Mouse (Mus musculus) forebrain, postnatal 0 days (tissue): ENCODE data around the gene Fhl1. TPM values are rescaled to one million over a fixed set of nuclear protein-coding genes. Genes with fewer than 3 reads are reported as not detected.

Experiments
- ATAC-seq: fragments of 200-750 bp; cut with Nextera tagmentation; 2 replicates; pipeline ENCODE4 v1.8.0; 2017; ENCODE audit warnings: mild to moderate bottlenecking, moderate library complexity
- DNase-seq: peaks from one replicate; pipeline ENCODE4 v3.0.0-alpha.2; 2015
- H3K27ac ChIP-seq: fragments of 300-500 bp; sonication (generic); 2 replicates; pipeline ENCODE4 v1.5.1; 2014; ENCODE audit warnings: low read depth, mild to moderate bottlenecking, antibody characterized with exemption, low read length, moderate library complexity, mixed read lengths
- H3K27me3 ChIP-seq: fragments of 300-500 bp; sonication (generic); 2 replicates; pipeline ENCODE4 v1.6.1; 2014; ENCODE audit warnings: mild to moderate bottlenecking, low read length, mixed read lengths; ENCODE audit not compliant: insufficient read depth
- H3K36me3 ChIP-seq: fragments of 300-500 bp; sonication (generic); 2 replicates; pipeline ENCODE4 v1.6.1; 2014; ENCODE audit warnings: mild to moderate bottlenecking, moderate library complexity; ENCODE audit not compliant: insufficient read depth
- H3K4me1 ChIP-seq: fragments of 300-500 bp; sonication (generic); 2 replicates; pipeline ENCODE4 v1.6.1; 2014; ENCODE audit warnings: antibody characterized with exemption; ENCODE audit not compliant: insufficient read depth
- H3K4me2 ChIP-seq: fragments of 300-500 bp; sonication (generic); 2 replicates; pipeline ENCODE4 v1.6.1; 2014; ENCODE audit warnings: low read depth, mild to moderate bottlenecking, moderate library complexity
- H3K4me3 ChIP-seq: fragments of 300-500 bp; sonication (generic); 2 replicates; pipeline ENCODE4 v1.5.1; 2014; ENCODE audit warnings: low read depth, low read length, mixed read lengths
- H3K9ac ChIP-seq: fragments of 300-500 bp; sonication (generic); 2 replicates; pipeline ENCODE4 v1.6.1; 2014; ENCODE audit warnings: mild to moderate bottlenecking
- H3K9me3 ChIP-seq: fragments of 300-500 bp; sonication (generic); 2 replicates; pipeline ENCODE4 v1.6.1; 2016; ENCODE audit warnings: low read length
- CTCF ChIP-seq: sonication (generic); IDR thresholded peaks from 2 replicates; pipeline ENCODE4 v1.5.1; 2016; ENCODE audit warnings: antibody characterized with exemption, control low read depth, low read depth
- WGBS: fragments of 180-500 bp; shearing (Covaris S2); extraction: QIAGEN DNeasy Blood & Tissue Kit; methylation state at CpG from one replicate; pipeline ENCODE4 v1.1.7; 2014; 5-methylcytosine and 5-hydroxymethylcytosine counted together
- polyA plus RNA-seq: library from polyadenylated mRNA; unstranded; fragments of >200 nt; fragmentation: Nextera tagmentation; extraction: Ambion mirVana; gene quantifications from 2 replicates; pipeline ENCODE4 v1.2.1, GENCODE M21; 2015
- total RNA-seq: library from RNA; depleted of rRNA; stranded (reverse); fragments of >200 nt; gene quantifications from 2 replicates; pipeline ENCODE4 v1.2.3, GENCODE M21; 2014

Fhl1 gene
- total and polyA plus RNA-seq, 2 experiments from 2014 or later, result 157 to 202 TPM

- no peak for ATAC-seq
- Histone ChIP-seq H3K36me3 (no peaks in the 10 kb centered on the region), H3K9ac (no peak overlapping the region), H3K4me3 (no peak overlapping the region), H3K4me1 (no peaks in the 10 kb centered on the region), H3K4me2 (no peak overlapping the region), H3K27ac (no peak overlapping the region), H3K27me3 (no peaks in the 10 kb centered on the region), H3K9me3 (no peaks in the 10 kb centered on the region)
- 78% methylated on average over 3 of the region's 3 CpGs for WGBS
- DNase-seq, result no peak
- TF ChIP-seq CTCF, result no peak
Measured at GRCm38 (mm10) chrX:56701261-56701660, 30.3 kb upstream of the Fhl1 start.

DNA sequence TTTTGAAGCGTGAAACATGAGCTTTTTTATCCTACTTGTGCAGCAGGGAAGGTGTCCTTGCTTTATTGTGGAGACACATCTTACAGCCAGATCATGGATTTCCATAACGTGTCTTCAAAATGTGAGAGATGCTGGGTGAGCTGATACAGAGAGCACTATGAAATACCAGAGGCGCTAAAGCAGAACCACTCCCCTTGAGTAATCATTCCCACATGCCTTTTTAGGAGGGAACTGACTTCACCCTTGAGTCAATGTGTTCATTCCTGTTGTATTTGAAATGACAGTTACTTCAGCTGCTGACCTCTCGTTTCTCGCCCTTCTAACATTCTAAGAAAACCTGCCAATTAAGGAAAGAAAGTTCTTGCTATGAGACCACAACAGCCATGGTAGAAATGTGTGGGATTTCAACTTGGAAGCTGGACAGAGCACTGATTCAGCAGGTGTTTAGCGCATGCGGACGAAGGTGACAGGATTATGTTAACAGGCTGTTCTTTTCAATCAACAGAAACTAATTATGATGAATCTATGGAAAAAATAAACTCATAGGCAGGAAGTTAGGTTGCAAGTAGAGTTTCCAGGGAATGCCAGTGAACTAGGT lies 27.5 kb upstream of the Fhl1 start:
- WGBS, result 87% methylated on average over 8 of the region's 8 CpGs
- H3K36me3 ChIP-seq, result no peaks in the 10 kb centered on the region
- no peaks in the 10 kb centered on the region for H3K9me3 ChIP-seq
- DNase-seq, result no peak
- no peak overlapping the region for H3K4me2 ChIP-seq
- ATAC-seq, result no peak
- H3K27ac ChIP-seq, result no peak overlapping the region
- no peak overlapping the region for H3K4me3 ChIP-seq
- no peaks in the 10 kb centered on the region for H3K27me3 ChIP-seq
- TF ChIP-seq CTCF, result no peak
- no peaks in the 10 kb centered on the region for H3K4me1 ChIP-seq
- H3K9ac ChIP-seq, result no peak overlapping the region

DNA sequence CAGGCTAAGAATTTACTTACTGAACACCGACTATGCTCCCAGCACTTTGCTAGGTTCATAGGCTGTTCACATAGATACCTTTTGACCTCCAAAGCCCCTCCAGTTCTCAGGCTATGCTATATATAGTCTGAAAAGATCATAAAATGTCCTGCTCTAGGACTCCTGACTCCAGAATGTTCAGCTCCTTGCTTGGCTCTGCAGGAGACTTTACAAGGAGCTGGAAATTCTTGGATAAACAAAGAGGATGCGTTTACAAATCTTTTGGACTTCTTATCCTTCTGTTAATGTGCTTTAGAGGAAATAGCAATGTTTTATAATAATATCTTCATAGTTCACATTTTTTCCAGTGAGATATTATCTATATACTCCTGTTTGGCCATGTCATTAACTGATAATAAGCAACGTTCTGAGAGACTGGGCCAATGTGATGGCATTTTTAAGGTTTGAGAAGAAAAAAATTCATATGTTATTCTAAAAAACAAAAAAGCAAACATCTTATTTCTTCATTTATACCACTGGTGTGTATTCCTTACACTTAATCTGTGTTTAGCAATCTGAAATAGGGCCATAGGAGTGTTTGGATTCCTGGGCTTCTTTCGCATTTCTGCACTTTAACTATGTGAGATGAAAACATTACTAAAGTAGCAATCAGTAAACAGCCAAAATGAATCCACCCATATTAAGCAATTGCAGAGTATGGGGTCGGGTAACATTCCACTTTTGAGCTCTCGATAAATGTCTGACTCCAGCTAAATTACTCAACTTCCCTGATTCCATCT lies 22.8 kb upstream of the Fhl1 start:
- WGBS, result 85% methylated on average over 6 of the region's 6 CpGs
- no peak overlapping the region for H3K27ac ChIP-seq
- ATAC-seq (no peak), DNase-seq (no peak)
- H3K4me2 ChIP-seq, result no peak overlapping the region
- H3K4me1 ChIP-seq, result no peaks in the 10 kb centered on the region
- no peak for TF ChIP-seq CTCF
- no peak overlapping the region for H3K9ac ChIP-seq
- no peak overlapping the region for H3K4me3 ChIP-seq
- no peaks in the 10 kb centered on the region for H3K27me3 ChIP-seq
- no peaks in the 10 kb centered on the region for H3K9me3 ChIP-seq
- no peaks in the 10 kb centered on the region for H3K36me3 ChIP-seq

DNA sequence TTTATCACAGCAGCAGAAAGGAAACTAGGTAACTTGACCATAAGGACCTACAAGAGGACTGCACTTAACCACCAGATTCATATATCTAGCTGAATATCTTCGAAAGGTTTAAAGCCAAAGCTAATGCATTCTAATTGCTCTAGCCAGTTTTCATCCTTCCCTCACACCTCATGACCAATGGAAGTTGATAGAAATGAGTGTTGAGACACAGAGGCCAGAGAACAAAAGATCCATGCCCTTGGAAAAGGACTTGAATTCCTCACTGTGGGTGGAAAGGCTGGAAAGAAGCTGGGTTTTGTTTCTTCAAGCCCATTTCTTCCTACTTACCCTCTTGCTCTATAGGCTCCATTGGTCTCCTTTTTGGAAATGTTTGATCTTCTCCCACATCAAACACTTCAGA lies 21.1 kb upstream of the Fhl1 start:
- Histone ChIP-seq H3K27me3 (no peaks in the 10 kb centered on the region), H3K4me1 (no peaks in the 10 kb centered on the region), H3K36me3 (no peaks in the 10 kb centered on the region), H3K4me3 (no peak overlapping the region), H3K9me3 (no peaks in the 10 kb centered on the region), H3K4me2 (no peak overlapping the region), H3K9ac (no peak overlapping the region), H3K27ac (no peak overlapping the region)
- ATAC-seq (no peak), DNase-seq (no peak)
- TF ChIP-seq CTCF, result no peak
- 90% methylated on average over 1 of the region's 1 CpGs for WGBS

GRCm38 (mm10) chrX:56712666-56713065 lies 18.9 kb upstream of the Fhl1 start:
- 58% methylated on average over 1 of the region's 1 CpGs for WGBS
- H3K9ac ChIP-seq, result no peak overlapping the region
- H3K4me1 ChIP-seq, result no peaks in the 10 kb centered on the region
- H3K27ac ChIP-seq, result no peak overlapping the region
- H3K36me3 ChIP-seq, result no peaks in the 10 kb centered on the region
- H3K4me2 ChIP-seq, result no peak overlapping the region
- H3K9me3 ChIP-seq, result no peaks in the 10 kb centered on the region
- no peak for ATAC-seq
- no peak for TF ChIP-seq CTCF
- H3K27me3 ChIP-seq, result no peaks in the 10 kb centered on the region
- no peak for DNase-seq
- H3K4me3 ChIP-seq, result no peak overlapping the region

DNA sequence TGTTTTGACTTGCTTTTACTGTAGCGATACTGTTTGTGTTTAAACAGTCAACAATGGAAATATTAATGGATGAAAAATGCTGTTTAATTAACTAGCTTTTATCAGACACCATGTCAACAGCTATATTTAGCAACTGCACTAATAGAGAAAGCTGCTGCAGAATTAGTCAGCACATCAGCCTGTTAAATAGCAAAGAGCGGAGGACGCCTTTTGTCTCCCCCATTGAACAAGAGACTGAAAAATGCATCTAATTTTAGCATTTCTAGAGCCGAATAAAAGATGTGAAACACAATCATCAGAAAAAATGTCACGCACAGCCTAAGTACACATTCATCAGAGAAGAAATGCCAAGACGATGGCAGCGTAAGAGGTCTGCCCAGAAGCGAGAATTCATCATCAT lies 9.0 kb upstream of the Fhl1 start:
- Histone ChIP-seq H3K27me3 (no peaks in the 10 kb centered on the region), H3K4me1 (no peaks in the 10 kb centered on the region), H3K4me2 (0 out of 2 replicates have a peak overlapping the region, but pooled peaks have one; percentile 3), H3K36me3 (no peaks in the 10 kb centered on the region), H3K9me3 (no peaks in the 10 kb centered on the region), H3K4me3 (no peak overlapping the region), H3K27ac (0 out of 2 replicates have a peak overlapping the region, but pooled peaks have one; percentile 50), H3K9ac (no peak overlapping the region)
- peak; percentile 59; the same call in 1 of the 2 replicates for ATAC-seq
- peak; percentile 18 for DNase-seq
- 45% methylated on average over 8 of the region's 8 CpGs for WGBS
- no peak for TF ChIP-seq CTCF

DNA sequence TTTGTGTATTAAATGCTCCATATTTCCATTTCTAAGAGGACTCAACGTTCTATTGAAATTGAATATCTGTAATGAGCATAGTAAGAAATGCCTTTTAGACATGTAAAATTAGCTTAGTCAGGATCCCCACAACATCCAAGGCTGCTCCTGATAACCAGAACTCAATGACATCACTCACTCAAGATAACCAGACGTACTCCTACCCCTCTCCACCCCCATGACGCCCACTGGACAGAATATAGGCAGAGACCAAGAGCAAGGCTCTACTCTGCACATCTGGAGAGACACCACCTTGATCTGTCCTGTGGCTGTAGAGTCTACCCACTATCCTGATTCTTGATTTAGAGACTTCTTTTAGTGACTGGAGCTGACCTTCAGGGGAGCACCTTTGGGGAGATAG lies 3.1 kb upstream of the Fhl1 start:
- DNase-seq, result no peak
- no peak for ATAC-seq
- Histone ChIP-seq H3K36me3 (no peaks in the 10 kb centered on the region), H3K9ac (no peak overlapping the region), H3K27me3 (no peaks in the 10 kb centered on the region), H3K4me2 (no peak overlapping the region), H3K9me3 (no peaks in the 10 kb centered on the region), H3K27ac (no peak overlapping the region), H3K4me3 (no peak overlapping the region), H3K4me1 (0 out of 2 replicates have a peak, but pooled peaks cover 3% of the 10 kb centered on the region)
- no peak for TF ChIP-seq CTCF
- 81% methylated on average over 3 of the region's 3 CpGs for WGBS
